Mouse (Mus musculus) testis, adult 2 months (tissue): ENCODE results near the gene Capza3.

Source experiments
- CTCF ChIP-seq: fragments of 200-500 bp; IDR thresholded peaks from 2 replicates; pipeline ENCODE4 v1.5.1; 2012; ENCODE audit warnings: low read depth, mild to moderate bottlenecking, inconsistent platforms, low read length, moderate library complexity; ENCODE audit not compliant: control insufficient read depth, insufficient read depth, insufficient replicate concordance
- POLR2A ChIP-seq: fragments of 200-500 bp; IDR thresholded peaks from 2 replicates; pipeline ENCODE4 v1.6.1; 2012; ENCODE audit warnings: low read depth, mild to moderate bottlenecking, inconsistent platforms, low read length, moderate library complexity; ENCODE audit not compliant: control insufficient read depth

- TF ChIP-seq POLR2A (no peak), CTCF (no peak)
Observed at GRCm38 (mm10) chr6:140054271-140054928, 13.3 kb downstream of the Capza3 start.
